Mouse (Mus musculus) forebrain, embryonic 14.5 days (tissue): ENCODE results near the gene Sar1b. TPM values are rescaled to one million over a fixed set of nuclear protein-coding genes. Genes with fewer than 3 reads are reported as not detected.
A peak's percentile ranks its signal among the peaks of the same experiment; 100 is the strongest.
"Not testable (repeated sequence)": the region's sequence is repeated elsewhere in the genome, so short reads cannot be mapped to it uniquely, and the experiment has no call there.

Experiments used
- ATAC-seq: fragments of 200-750 bp; cut with Nextera tagmentation; 2 replicates; pipeline ENCODE4 v1.8.0; 2017; ENCODE audit warnings: mild to moderate bottlenecking, moderate library complexity
- DNase-seq: peaks from one replicate; pipeline ENCODE4 v3.0.0-alpha.2; 2015; ENCODE audit warnings: low spot score
- H3K27ac ChIP-seq: fragments of 300-500 bp; sonication (generic); 2 replicates; pipeline ENCODE4 v1.5.1; 2014; ENCODE audit warnings: low read depth, mild to moderate bottlenecking, control low read depth, low read length, moderate library complexity
- H3K27me3 ChIP-seq: fragments of 300-500 bp; sonication (generic); replicated peaks from 2 replicates; pipeline ENCODE4 v1.6.1; 2014; ENCODE audit warnings: low read length, control low read depth, mixed read lengths; ENCODE audit not compliant: control insufficient read depth, insufficient read depth
- H3K36me3 ChIP-seq: fragments of 300-500 bp; sonication (generic); 2 replicates; pipeline ENCODE4 v1.6.1; 2014; ENCODE audit warnings: low read length, control low read depth; ENCODE audit not compliant: control insufficient read depth, insufficient read depth
- H3K4me1 ChIP-seq: fragments of 300-500 bp; sonication (generic); 2 replicates; pipeline ENCODE4 v1.6.1; 2014; ENCODE audit warnings: antibody characterized with exemption, low read length, control low read depth; ENCODE audit not compliant: control insufficient read depth, insufficient read depth
- H3K4me2 ChIP-seq: fragments of 300-500 bp; sonication (generic); 2 replicates; pipeline ENCODE4 v1.6.1; 2014; ENCODE audit warnings: mild to moderate bottlenecking, control low read depth, low read length
- H3K4me3 ChIP-seq: fragments of 300-500 bp; sonication (generic); 2 replicates; pipeline ENCODE4 v1.5.1; 2014; ENCODE audit warnings: low read depth, low read length, control low read depth
- H3K9ac ChIP-seq: fragments of 300-500 bp; sonication (generic); 2 replicates; pipeline ENCODE4 v1.6.1; 2014; ENCODE audit warnings: mild to moderate bottlenecking, low read length, control low read depth, moderate library complexity
- H3K9me3 ChIP-seq: fragments of 300-500 bp; sonication (generic); replicated peaks from 2 replicates; pipeline ENCODE4 v1.6.1; 2016; ENCODE audit warnings: low read length, control low read depth, mixed read lengths; ENCODE audit not compliant: control insufficient read depth
- WGBS: fragments of 180-500 bp; shearing (Covaris S2); extraction: QIAGEN DNeasy Blood & Tissue Kit; methylation state at CpG from one replicate; pipeline ENCODE4 v1.1.7; 2014; 5-methylcytosine and 5-hydroxymethylcytosine counted together
- polyA plus RNA-seq: library from polyadenylated mRNA; unstranded; fragments of >200 nt; fragmentation: Nextera tagmentation; extraction: Ambion mirVana; gene quantifications from 2 replicates; pipeline ENCODE4 v1.2.1, GENCODE M21; 2014

Sar1b gene
- polyA plus RNA-seq, 1 experiment from 2014 or later: 184 TPM

DNA sequence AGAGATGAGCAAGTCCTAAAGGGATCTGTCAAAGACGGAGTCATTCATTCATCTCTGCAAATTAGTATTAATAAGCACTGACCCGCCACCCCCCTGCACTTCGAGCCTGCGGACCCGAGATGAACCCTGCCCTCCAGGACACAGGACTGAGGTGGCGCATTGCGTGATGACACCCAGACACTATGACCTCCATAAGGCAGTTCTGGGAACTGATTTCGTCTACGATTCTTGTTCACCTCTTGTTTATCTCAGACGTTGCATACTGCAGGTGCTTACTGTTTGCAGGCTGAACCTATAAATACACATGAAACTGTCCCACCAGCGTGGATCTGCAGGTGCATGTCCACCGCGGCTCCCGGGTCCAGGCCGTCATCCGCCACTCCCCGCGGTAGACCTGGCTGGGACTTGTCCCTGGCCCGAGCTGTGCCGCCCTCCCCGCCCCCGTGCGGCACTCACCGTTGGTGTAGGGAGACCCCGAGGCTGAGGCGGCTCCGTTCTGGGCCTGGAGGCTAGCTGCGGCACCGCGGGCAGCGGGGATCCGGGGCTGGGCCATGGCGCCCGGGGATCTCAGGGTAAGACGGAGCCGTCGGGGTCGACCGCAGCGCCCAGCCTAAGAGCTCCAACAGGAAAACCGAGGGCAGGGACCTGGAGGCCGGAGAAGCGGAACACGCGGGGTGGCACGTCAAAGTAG lies 7.7 kb upstream of the Sar1b start:
- Histone ChIP-seq H3K4me1 (peaks cover 10% of the 10 kb centered on the region), H3K4me2 (peak overlapping the region; percentile 86), H3K27me3 (no peaks in the 10 kb centered on the region), H3K9ac (peak overlapping the region; percentile 94), H3K27ac (peak overlapping the region; percentile 52; the same call in 1 of the 2 replicates), H3K36me3 (no peaks in the 10 kb centered on the region), H3K9me3 (no peaks in the 10 kb centered on the region), H3K4me3 (peak overlapping the region; percentile 97)
- DNase-seq (no peak), ATAC-seq (peak; percentile 79)
- WGBS: under 1% methylated on average over 46 of the region's 46 CpGs

DNA sequence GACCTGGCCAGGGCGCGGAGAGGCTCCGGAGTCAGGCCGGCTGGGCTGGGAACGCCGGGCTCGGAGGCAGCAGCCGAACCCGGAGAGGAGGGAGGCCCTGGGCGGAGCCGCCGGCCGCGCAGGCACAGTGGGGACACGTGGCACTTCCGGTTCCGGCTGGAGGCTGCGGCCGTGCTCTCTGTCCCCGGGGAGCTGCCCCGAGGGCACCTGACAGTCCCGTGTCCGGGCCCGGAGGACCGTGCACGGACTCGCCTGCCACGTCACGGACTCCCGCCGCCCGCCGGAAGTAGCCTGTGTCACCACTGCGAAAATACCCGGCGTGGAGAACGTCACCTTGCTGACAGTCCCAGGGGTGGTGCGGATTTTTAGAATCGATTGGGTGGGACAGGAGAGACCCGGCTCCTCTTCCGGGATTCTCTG lies 7.1 kb upstream of the Sar1b start:
- DNase-seq (peak; percentile 90), ATAC-seq (peak; percentile 98)
- H3K27ac ChIP-seq: peak overlapping the region; percentile 52; the same call in 1 of the 2 replicates
- no peaks in the 10 kb centered on the region for H3K36me3 ChIP-seq
- H3K9me3 ChIP-seq: no peaks in the 10 kb centered on the region
- peak overlapping the region; percentile 97 for H3K4me3 ChIP-seq
- H3K4me1 ChIP-seq: peaks cover 10% of the 10 kb centered on the region
- no peaks in the 10 kb centered on the region for H3K27me3 ChIP-seq
- WGBS: under 1% methylated on average over 36 of the region's 41 CpGs
- H3K4me2 ChIP-seq: peak overlapping the region; percentile 86
- H3K9ac ChIP-seq: peak overlapping the region; percentile 94

DNA sequence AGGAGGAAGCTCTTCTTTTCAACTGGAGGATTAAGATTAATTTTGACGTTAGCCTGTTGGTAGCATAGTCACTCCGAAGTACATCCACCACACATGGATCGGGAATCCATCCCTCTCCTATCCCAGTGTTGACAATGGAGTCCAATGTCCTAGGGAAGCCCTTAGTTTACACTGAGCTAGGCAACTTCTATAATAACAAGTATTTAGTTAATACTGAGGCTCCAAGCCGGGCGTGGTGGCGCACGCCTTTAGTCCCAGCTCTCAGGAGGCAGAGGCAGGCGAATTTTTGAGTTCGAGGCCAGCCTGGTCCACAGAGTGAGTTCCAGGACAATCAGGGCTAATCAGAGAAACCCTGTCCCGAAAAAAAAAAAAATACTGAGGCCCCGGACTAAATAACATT lies 6.5 kb upstream of the Sar1b start:
- H3K27ac ChIP-seq: no peak overlapping the region
- peak overlapping the region; percentile 86 for H3K4me2 ChIP-seq
- no peak for DNase-seq
- WGBS: 79% methylated on average over 11 of the region's 11 CpGs
- peak overlapping the region; percentile 97 for H3K4me3 ChIP-seq
- H3K27me3 ChIP-seq: no peaks in the 10 kb centered on the region
- no peaks in the 10 kb centered on the region for H3K36me3 ChIP-seq
- H3K4me1 ChIP-seq: peaks cover 10% of the 10 kb centered on the region
- peak overlapping the region; percentile 94 for H3K9ac ChIP-seq
- ATAC-seq: no peak
- no peaks in the 10 kb centered on the region for H3K9me3 ChIP-seq

- peaks cover 10% of the 10 kb centered on the region for H3K4me1 ChIP-seq
- H3K27ac ChIP-seq: no peak overlapping the region
- H3K4me3 ChIP-seq: no peak overlapping the region
- ATAC-seq (no peak), DNase-seq (no peak)
- no peaks in the 10 kb centered on the region for H3K27me3 ChIP-seq
- H3K36me3 ChIP-seq: no peaks in the 10 kb centered on the region
- H3K4me2 ChIP-seq: no peak overlapping the region
- no peaks in the 10 kb centered on the region for H3K9me3 ChIP-seq
- WGBS: 89% methylated on average over 5 of the region's 5 CpGs
- H3K9ac ChIP-seq: no peak overlapping the region
Measured at GRCm38 (mm10) chr11:51757625-51758024, 5.9 kb upstream of the Sar1b start.

DNA sequence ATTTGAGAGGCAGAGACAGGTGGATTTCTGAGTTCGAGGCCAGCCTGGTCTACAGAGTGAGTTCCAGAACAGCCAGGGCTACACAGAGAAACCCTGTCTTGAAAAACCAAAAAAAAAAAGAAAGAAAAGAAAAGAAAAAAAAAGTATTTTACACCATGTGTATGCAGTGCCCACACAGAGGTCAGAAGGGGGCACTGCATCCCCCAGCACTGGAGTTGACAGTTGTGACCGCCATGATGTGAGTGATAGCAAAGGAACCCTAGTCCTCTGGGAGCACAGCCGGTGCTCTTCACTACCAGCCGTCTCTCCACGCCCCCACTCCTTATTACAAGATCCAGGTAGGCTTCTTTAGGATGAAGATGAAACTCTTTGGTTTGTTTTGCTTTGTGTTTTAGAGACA lies 5.3 kb upstream of the Sar1b start:
- not testable (repeated sequence) for DNase-seq, H3K27ac ChIP-seq, H3K27me3 ChIP-seq, ATAC-seq, H3K9ac ChIP-seq, H3K4me3 ChIP-seq, H3K36me3 ChIP-seq, H3K9me3 ChIP-seq, H3K4me2 ChIP-seq
- 92% methylated on average over 5 of the region's 5 CpGs for WGBS
- peaks cover 13% of the 10 kb centered on the region for H3K4me1 ChIP-seq

DNA sequence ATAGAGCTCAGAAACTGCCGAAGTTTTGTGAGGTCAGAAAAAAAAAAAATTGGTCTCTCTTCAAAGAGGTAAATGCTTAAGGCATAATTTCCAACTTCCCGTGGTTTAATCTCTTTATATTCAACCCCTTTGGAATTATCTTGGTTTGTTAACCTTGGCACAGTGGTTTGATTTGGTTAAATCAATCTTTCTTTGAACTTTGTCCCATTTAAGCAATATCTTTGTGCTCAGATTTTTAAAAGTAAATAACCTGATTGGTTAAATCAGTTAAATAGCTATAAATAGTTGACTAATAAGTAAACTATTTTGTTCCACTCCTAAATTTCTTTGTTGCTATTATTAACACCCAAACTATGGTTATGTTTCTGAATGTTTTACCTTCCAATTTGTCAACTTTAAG lies 4.2 kb upstream of the Sar1b start:
- Histone ChIP-seq H3K4me2 (no peak overlapping the region), H3K27ac (no peak overlapping the region), H3K9me3 (no peaks in the 10 kb centered on the region), H3K27me3 (no peaks in the 10 kb centered on the region), H3K36me3 (no peaks in the 10 kb centered on the region), H3K4me1 (peaks cover 14% of the 10 kb centered on the region), H3K4me3 (no peak overlapping the region), H3K9ac (no peak overlapping the region)
- DNase-seq (no peak), ATAC-seq (no peak)
- WGBS: 87% methylated on average over 2 of the region's 2 CpGs

DNA sequence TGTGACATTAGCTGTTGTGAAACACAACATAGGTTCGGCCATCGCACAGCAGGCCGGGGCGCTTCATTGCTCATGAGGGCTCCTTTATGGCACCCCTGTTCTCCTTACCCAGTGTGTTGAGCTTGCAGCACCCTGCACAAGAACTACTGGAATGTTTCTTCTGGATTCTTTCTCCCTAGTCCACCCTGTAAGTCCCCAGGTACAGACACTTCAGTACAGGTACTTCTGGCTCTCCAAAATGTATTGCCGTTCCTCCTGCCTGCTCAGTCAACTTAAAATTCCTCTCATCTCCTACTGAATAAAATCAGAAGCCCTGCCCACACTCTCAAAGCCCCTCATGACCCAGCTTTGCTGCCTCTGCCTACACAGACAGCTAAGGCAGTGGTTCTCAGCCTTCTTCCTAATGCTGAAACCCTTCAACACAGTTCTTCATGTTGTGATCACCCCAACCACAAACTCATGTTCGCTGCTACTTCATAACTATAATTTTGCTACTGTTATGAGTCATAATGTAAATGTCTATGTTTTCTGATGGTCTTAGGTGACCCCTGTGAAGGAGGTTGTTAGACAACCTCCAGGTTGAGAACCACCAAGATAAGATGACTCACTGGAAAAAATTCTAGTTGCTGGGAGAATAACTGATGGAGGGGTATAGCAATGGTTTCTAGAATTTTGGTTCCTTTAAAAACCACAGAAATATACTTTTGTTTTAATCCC lies 3.4 kb upstream of the Sar1b start:
- Histone ChIP-seq H3K27me3 (no peaks in the 10 kb centered on the region), H3K36me3 (no peaks in the 10 kb centered on the region), H3K4me1 (peaks cover 18% of the 10 kb centered on the region), H3K27ac (no peak overlapping the region), H3K9me3 (no peaks in the 10 kb centered on the region), H3K9ac (no peak overlapping the region), H3K4me2 (no peak overlapping the region), H3K4me3 (no peak overlapping the region)
- 86% methylated on average over 6 of the region's 6 CpGs for WGBS
- DNase-seq (no peak), ATAC-seq (no peak)

GRCm38 (mm10) chr11:51761241-51761640 lies 2.2 kb upstream of the Sar1b start:
- Histone ChIP-seq H3K4me3 (no peak overlapping the region), H3K27me3 (no peaks in the 10 kb centered on the region), H3K9me3 (no peaks in the 10 kb centered on the region), H3K9ac (no peak overlapping the region), H3K36me3 (no peaks in the 10 kb centered on the region), H3K4me1 (peaks cover 10% of the 10 kb centered on the region), H3K4me2 (no peak overlapping the region), H3K27ac (no peak overlapping the region)
- no peak for ATAC-seq
- DNase-seq: no peak
- 79% methylated on average over 5 of the region's 5 CpGs for WGBS

GRCm38 (mm10) chr11:51763955-51764354 lies 468 bp downstream of the Sar1b start:
- ATAC-seq (peak; percentile 42), DNase-seq (no peak)
- peak overlapping the region; percentile 64 for H3K4me3 ChIP-seq
- H3K27me3 ChIP-seq: no peaks in the 10 kb centered on the region
- no peaks in the 10 kb centered on the region for H3K36me3 ChIP-seq
- peak overlapping the region; percentile 83 for H3K9ac ChIP-seq
- 7% methylated on average over 13 of the region's 13 CpGs for WGBS
- peaks cover 10% of the 10 kb centered on the region for H3K4me1 ChIP-seq
- peak overlapping the region; percentile 93 for H3K4me2 ChIP-seq
- no peaks in the 10 kb centered on the region for H3K9me3 ChIP-seq
- no peak overlapping the region for H3K27ac ChIP-seq
